In genomic region chr15:11904043-11904847, GRCm38 (mm10) we compare ENCODE assay signal across 8 mouse cellular contexts. TPM values are rescaled to one million over a fixed set of nuclear protein-coding genes. Genes with fewer than 3 reads are reported as not detected.
A peak's percentile ranks its signal among the peaks of the same experiment; 100 is the strongest.
DNase-seq lines count a peak whose midpoint lies in the region; ATAC-seq and TF ChIP-seq lines count a peak whose summit lies in the region.

No protein-coding gene starts in this region.

- peak overlapping the region; percentile 38; the same call in 1 of the 2 replicates for H3K9ac ChIP-seq in forebrain, embryonic 12.5 days
- peak overlapping the region; percentile 46 for H3K9ac ChIP-seq in hindbrain, embryonic 15.5 days
- peak overlapping the region; percentile 60 for H3K9ac ChIP-seq in limb, embryonic 14.5 days (ENCODE audit: low read depth, low read length, severe bottlenecking)
- peak overlapping the region; percentile 47 for H3K9ac ChIP-seq in midbrain, embryonic 16.5 days (ENCODE audit: low read depth, low read length)

- WGBS in forebrain, embryonic 12.5 days, result under 1% methylated on average over 48 of the region's 48 CpGs
- WGBS in hindbrain, embryonic 15.5 days, result under 1% methylated on average over 48 of the region's 48 CpGs
- 1% methylated on average over 48 of the region's 48 CpGs for WGBS in limb, embryonic 14.5 days
- under 1% methylated on average over 48 of the region's 48 CpGs for WGBS in midbrain, embryonic 16.5 days
- WGBS in cerebellum, adult 2 months, result 1% methylated on average over 48 of the region's 48 CpGs

- TF ChIP-seq POLR2A in limb, embryonic 14.5 days (IDR thresholded peaks at IDR 0.05; ENCODE audit: borderline replicate concordance, extremely low read depth, insufficient read depth, insufficient read length), result no peak
- TF ChIP-seq POLR2A in cerebellum, adult 2 months (IDR thresholded peaks at IDR 0.05; ENCODE audit: borderline replicate concordance, insufficient read depth, low read length), result no peak

- peaks cover 44% of the 10 kb centered on the region for H3K4me1 ChIP-seq in forebrain, embryonic 12.5 days
- H3K4me1 ChIP-seq in hindbrain, embryonic 15.5 days (replicated peaks), result peaks cover 48% of the 10 kb centered on the region
- peaks cover 18% of the 10 kb centered on the region for H3K4me1 ChIP-seq in limb, embryonic 14.5 days (ENCODE audit: control insufficient read depth, insufficient read depth, low read length)
- peaks cover 40% of the 10 kb centered on the region for H3K4me1 ChIP-seq in midbrain, embryonic 16.5 days (ENCODE audit: control insufficient read depth, insufficient read depth, low read length)
- H3K4me1 ChIP-seq in cerebellum, adult 2 months (ENCODE audit: control insufficient read depth, insufficient read depth, low read length), result peaks cover 8% of the 10 kb centered on the region; the same call in 1 of the 2 replicates

- peak overlapping the region; percentile 50 for H3K4me3 ChIP-seq in forebrain, embryonic 12.5 days (replicated peaks)
- H3K4me3 ChIP-seq in hindbrain, embryonic 15.5 days, result peak overlapping the region; percentile 52
- H3K4me3 ChIP-seq in limb, embryonic 14.5 days (replicated peaks; ENCODE audit: low read length), result peak overlapping the region; percentile 57
- H3K4me3 ChIP-seq in midbrain, embryonic 16.5 days (ENCODE audit: low read depth, low read length), result peak overlapping the region; percentile 50
- H3K4me3 ChIP-seq in cerebellum, adult 2 months (replicated peaks; ENCODE audit: insufficient read depth, low read depth, low read length), result no peak overlapping the region

- H3K9me3 ChIP-seq in forebrain, embryonic 12.5 days, result no peaks in the 10 kb centered on the region
- no peaks in the 10 kb centered on the region for H3K9me3 ChIP-seq in hindbrain, embryonic 15.5 days
- H3K9me3 ChIP-seq in limb, embryonic 14.5 days (ENCODE audit: control insufficient read depth, low read length), result no peaks in the 10 kb centered on the region
- H3K9me3 ChIP-seq in midbrain, embryonic 16.5 days (replicated peaks; ENCODE audit: control insufficient read depth, low read length, poor library complexity, severe bottlenecking), result no peaks in the 10 kb centered on the region

- H3K4me2 ChIP-seq in forebrain, embryonic 12.5 days, result peak overlapping the region; percentile 86
- H3K4me2 ChIP-seq in hindbrain, embryonic 15.5 days, result peak overlapping the region; percentile 97
- peak overlapping the region; percentile 92 for H3K4me2 ChIP-seq in limb, embryonic 14.5 days (replicated peaks; ENCODE audit: low read depth, low read length, severe bottlenecking)
- H3K4me2 ChIP-seq in midbrain, embryonic 16.5 days (ENCODE audit: low read length), result peak overlapping the region; percentile 86

- H3K36me3 ChIP-seq in forebrain, embryonic 12.5 days (replicated peaks), result no peaks in the 10 kb centered on the region
- no peaks in the 10 kb centered on the region for H3K36me3 ChIP-seq in hindbrain, embryonic 15.5 days
- H3K36me3 ChIP-seq in limb, embryonic 14.5 days (ENCODE audit: control insufficient read depth, insufficient read depth, low read length), result no peaks in the 10 kb centered on the region
- H3K36me3 ChIP-seq in midbrain, embryonic 16.5 days (ENCODE audit: control insufficient read depth, insufficient read depth, low read length), result no peaks in the 10 kb centered on the region

- ATAC-seq in forebrain, embryonic 12.5 days (ENCODE audit: low FRiP score), result 0 out of 2 replicates have a peak, but pooled peaks have one; percentile 13
- peak; percentile 34; the same call in 1 of the 2 replicates for ATAC-seq in hindbrain, embryonic 15.5 days (ENCODE audit: low FRiP score, low read depth)
- no peak for ATAC-seq in limb, embryonic 14.5 days (ENCODE audit: low FRiP score, low read depth)
- peak; percentile 53 for ATAC-seq in midbrain, embryonic 16.5 days

- no peak overlapping the region for H3K27ac ChIP-seq in forebrain, embryonic 12.5 days
- H3K27ac ChIP-seq in hindbrain, embryonic 15.5 days (replicated peaks), result no peak overlapping the region
- H3K27ac ChIP-seq in limb, embryonic 14.5 days (replicated peaks; ENCODE audit: low read depth, low read length), result no peak overlapping the region
- H3K27ac ChIP-seq in midbrain, embryonic 16.5 days (ENCODE audit: low read length), result no peak overlapping the region
- no peak overlapping the region for H3K27ac ChIP-seq in cerebellum, adult 2 months (ENCODE audit: insufficient read depth, low read length)

- TF ChIP-seq CTCF in cerebellum, adult 2 months (IDR thresholded peaks at IDR 0.05; ENCODE audit: borderline replicate concordance, insufficient read depth, low read depth, low read length), result no peak

- peak; percentile 9 for DNase-seq in 3134 (ENCODE audit: extremely low read depth, insufficient read length, low spot score)
- DNase-seq in R1 (ENCODE audit: low read depth, low spot score), result peak; percentile 63
- DNase-seq in limb, embryonic 14.5 days (ENCODE audit: low spot score), result no peak
- DNase-seq in cerebellum, adult 2 months, result no peak
- no peak for DNase-seq in urinary bladder, adult 2 months (ENCODE audit: low spot score)

- H3K27me3 ChIP-seq in forebrain, embryonic 12.5 days, result peaks cover 66% of the 10 kb centered on the region
- H3K27me3 ChIP-seq in hindbrain, embryonic 15.5 days, result peaks cover 59% of the 10 kb centered on the region
- peaks cover 53% of the 10 kb centered on the region for H3K27me3 ChIP-seq in limb, embryonic 14.5 days (ENCODE audit: control insufficient read depth, insufficient read depth, low read length)
- H3K27me3 ChIP-seq in midbrain, embryonic 16.5 days (ENCODE audit: control insufficient read depth, insufficient read depth, low read depth, low read length), result peaks cover 37% of the 10 kb centered on the region
- peaks cover 6% of the 10 kb centered on the region; the same call in 1 of the 2 replicates for H3K27me3 ChIP-seq in cerebellum, adult 2 months (ENCODE audit: control insufficient read depth, insufficient read depth, low read length)

RNA-seq across cellular contexts. Expression of gene Npr3, which starts 2.8 kb away (rescaled TPM):
- 1.9 and 2.1 TPM in 2 replicates for polyA plus RNA-seq in forebrain, embryonic 12.5 days (2016; fragmentation: Nextera tagmentation; extraction: Ambion mirVana)
- 0.88 and 1.1 TPM in 2 replicates for polyA plus RNA-seq in hindbrain, embryonic 15.5 days (2015; fragmentation: Nextera tagmentation; extraction: Ambion mirVana)
- polyA plus RNA-seq in limb, embryonic 14.5 days (2012; rRNA removed), result 10.4 and 10.9 TPM in 2 replicates
- polyA plus RNA-seq in limb, embryonic 14.5 days (2014; fragmentation: Nextera tagmentation; extraction: Ambion mirVana), result 6.3 and 6.9 TPM in 2 replicates
- 0.61 and 0.78 TPM in 2 replicates for polyA plus RNA-seq in midbrain, embryonic 16.5 days (2015; fragmentation: Nextera tagmentation; extraction: Ambion mirVana)
- polyA plus RNA-seq in cerebellum, adult 2 months (2012; rRNA removed), result 0.57 and 1.2 TPM in 2 replicates
- polyA plus RNA-seq in urinary bladder, adult 2 months (2012; rRNA removed), result 3.2 and 3.7 TPM in 2 replicates

Comparison
In these comparisons a context has a peak if more than half of its experiments do, and no peak if none do; other contexts are left out.
1. DNase-seq: peak in 3134 (single experiment) and R1 (single experiment); none in limb, embryonic 14.5 days (single experiment), cerebellum, adult 2 months (0 of 2) and urinary bladder, adult 2 months (single experiment).
2. Peak in every context shown above with its lines, with median percentiles within 50 percentile points of each other: H3K4me2 ChIP-seq and H3K9ac ChIP-seq.